Mouse (Mus musculus): Measurements from ENCODE around the gene Pik3cd.
A peak's percentile ranks its signal among the peaks of the same experiment; 100 is the strongest.

Pik3cd gene

DNA sequence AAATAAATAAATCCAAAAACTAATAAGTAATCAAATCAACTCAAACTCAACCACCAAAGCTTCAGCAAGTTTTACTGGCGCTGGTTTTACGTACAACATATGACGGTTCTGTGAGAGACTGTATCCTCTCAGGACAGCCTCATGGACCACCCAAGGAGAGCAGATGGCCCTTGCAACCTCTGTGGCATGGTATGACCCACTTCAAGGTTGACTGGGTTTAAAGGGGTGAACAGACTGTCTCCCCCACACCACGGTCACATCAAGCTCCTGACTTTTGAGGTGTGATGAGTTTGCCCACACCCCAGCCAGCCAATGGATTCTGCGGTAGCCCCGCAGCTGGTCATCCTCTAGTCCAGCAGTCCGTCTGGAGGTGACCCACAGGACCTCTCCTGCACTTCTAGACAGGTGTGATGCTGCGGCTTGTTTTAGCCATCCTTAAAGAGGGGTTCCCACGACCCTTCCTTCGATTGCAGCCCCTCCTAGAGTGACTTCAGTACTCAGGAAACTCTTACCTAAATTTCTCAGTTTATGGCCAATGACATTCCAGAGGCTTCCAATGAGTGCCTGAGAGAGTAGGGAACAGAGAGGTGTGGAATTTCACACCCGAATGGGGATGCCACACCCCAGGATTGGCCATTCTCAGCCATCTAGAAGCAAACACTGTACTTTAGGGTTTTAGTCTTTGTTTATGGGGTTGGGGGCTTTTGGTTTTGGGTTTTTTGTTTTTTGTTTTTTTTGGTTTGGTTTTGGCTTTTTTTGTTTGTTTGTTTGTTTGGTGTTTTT, 17.3 kb downstream of the Pik3cd start:
- Histone ChIP-seq H3K27me3 (ENCODE audit: control insufficient read depth, insufficient read depth, low read length, poor library complexity, severe bottlenecking) (no peaks in the 10 kb centered on the region), H3K36me3 (ENCODE audit: control insufficient read depth, insufficient read depth, low read length, poor library complexity, severe bottlenecking) (peaks cover 6% of the 10 kb centered on the region)
- DNase-seq (ENCODE audit: low read depth, low spot score) = no peak

- Histone ChIP-seq H3K36me3 (ENCODE audit: control insufficient read depth, insufficient read depth, low read length, poor library complexity, severe bottlenecking) (peaks cover 10% of the 10 kb centered on the region), H3K27me3 (ENCODE audit: control insufficient read depth, insufficient read depth, low read length, poor library complexity, severe bottlenecking) (no peaks in the 10 kb centered on the region)
- no peak for DNase-seq (ENCODE audit: low read depth, low spot score)
These were observed 18.5 kb downstream of the Pik3cd start for GRCm38 (mm10) chr4:149683875-149684274.

DNA sequence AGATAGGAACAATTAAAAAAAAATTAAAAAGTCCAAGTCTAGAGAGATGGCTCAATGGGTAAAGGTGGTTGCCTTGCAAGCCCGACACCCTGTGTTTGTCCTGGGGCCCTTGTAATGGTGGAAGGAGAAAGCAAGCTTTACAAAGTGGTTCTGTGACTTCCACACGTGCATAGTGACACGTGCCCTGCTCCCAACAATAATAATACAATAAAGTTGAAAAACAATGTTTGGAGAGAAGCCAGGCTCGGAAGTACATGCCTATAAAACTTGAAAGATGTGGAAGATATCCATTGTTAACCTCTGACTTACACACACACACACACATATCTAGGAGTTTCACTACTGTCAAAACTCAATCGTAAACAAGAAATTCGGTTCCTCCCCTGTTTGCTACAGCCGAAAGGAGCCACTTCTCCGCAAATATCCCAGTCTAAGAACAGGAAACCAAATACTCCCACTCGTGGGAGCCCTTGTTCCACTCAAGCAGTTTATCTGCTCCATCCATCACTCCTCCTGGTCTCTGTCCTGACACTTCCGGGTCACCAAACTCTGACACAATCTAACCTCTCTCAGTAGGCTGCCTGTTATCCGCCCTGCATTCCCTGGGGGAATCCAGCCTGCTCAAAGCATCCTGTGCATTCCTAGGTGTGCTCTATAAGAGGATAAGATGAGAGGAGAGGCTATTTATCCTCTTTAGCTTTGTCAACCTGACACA, 23.2 kb downstream of the Pik3cd start:
- no peak for DNase-seq (ENCODE audit: low read depth, low spot score)
- peaks cover 13% of the 10 kb centered on the region for H3K36me3 ChIP-seq (ENCODE audit: control insufficient read depth, insufficient read depth, low read length, poor library complexity, severe bottlenecking)
- no peaks in the 10 kb centered on the region for H3K27me3 ChIP-seq (ENCODE audit: control insufficient read depth, insufficient read depth, low read length, poor library complexity, severe bottlenecking)

DNA sequence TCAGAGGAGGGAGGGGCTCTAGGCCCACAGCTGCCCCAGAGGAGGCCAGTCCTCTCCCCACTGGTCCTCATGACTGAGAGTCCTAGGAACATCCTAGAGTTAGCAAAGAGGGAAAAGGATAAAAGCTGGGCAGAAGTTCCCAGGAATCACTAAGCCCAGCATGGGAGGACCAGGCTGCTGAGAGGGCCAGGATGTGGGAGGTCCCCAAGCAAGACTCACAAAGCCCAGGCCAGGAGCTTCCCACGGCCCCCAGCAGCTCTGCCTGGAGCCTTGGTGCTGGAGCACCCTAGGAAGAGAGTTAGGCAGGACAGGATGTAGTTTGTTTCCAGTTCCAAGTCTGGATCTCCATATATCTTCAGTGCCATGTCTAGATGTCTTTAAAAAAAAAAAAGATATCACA, 24.4 kb downstream of the Pik3cd start:
- no peak for DNase-seq (ENCODE audit: low read depth, low spot score)
- H3K36me3 ChIP-seq (ENCODE audit: control insufficient read depth, insufficient read depth, low read length, poor library complexity, severe bottlenecking) = peaks cover 15% of the 10 kb centered on the region
- no peaks in the 10 kb centered on the region for H3K27me3 ChIP-seq (ENCODE audit: control insufficient read depth, insufficient read depth, low read length, poor library complexity, severe bottlenecking)

DNA sequence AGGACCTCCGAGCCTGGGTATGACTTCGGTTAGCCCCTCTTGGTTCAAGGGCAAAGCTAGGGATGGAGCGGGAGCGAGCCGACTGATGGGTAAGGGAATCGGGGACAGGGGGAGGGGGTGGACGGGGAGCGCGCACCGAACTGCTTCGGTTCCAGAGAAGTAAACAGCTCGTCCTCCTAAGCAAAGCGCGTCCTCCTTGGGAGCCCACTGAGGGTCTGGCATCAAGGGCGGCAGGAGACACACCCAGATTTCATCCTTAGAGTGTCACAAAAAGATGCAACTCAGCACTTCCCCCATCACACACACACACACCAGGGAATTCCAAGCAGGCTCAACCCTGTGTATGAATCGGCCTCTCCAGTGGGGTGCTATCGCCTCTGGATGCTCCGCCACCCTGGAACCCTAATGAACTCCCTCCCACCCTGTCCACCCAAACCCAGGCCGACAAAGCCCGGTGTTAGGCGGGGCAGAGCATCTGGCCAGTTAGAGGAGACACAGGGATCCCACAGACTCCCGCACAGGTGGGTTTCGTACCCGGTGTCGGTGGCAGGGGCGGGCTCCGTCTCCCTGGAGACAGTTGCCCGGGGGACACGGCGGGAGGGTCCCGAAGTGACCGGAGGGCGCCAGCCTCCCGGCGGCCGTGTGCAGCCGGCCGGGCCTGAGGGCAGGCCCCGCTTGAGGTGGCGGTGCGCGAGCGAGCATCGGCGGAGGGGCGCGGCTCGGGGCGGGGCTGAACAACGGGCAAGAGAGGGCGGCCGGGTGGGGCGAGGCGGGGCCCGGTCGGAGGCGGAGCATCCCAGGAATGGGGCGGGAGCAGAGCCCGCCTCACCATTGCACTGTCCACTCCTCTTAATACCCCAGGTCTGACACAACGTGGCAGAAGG, 26.8 kb downstream of the Pik3cd start:
- DNase-seq (ENCODE audit: low read depth, low spot score) = no peak
- Histone ChIP-seq H3K27me3 (ENCODE audit: control insufficient read depth, insufficient read depth, low read length, poor library complexity, severe bottlenecking) (no peaks in the 10 kb centered on the region), H3K36me3 (ENCODE audit: control insufficient read depth, insufficient read depth, low read length, poor library complexity, severe bottlenecking) (peaks cover 15% of the 10 kb centered on the region)

DNA sequence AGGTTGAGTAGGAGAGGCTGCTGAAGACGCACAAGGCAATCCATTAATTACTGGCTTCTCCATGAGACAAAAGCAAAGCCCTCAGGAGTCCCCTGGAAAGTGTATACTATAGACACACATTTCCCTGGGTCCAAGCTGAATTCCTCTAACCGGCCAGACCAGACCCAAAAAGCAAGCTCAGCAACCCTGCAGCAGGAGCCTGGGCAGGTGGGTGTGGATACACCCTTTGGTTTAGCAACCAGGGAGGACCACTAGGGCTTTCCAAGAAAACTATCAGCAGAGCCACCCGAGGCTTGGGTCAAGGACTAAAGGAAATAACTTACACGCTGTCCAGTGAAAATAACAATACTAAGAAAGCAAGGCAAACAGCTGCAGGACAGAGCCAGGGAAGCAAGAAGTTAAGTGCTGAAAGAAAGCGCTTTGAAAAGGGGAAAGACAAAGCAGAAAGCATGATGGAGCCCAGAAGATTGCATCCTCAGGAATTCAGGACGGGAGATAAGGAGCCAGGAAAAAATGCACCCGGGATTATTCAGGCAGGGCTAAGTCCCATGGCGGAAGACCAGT, 27.5 kb downstream of the Pik3cd start:
- no peak for DNase-seq (ENCODE audit: low read depth, low spot score)
- peaks cover 15% of the 10 kb centered on the region for H3K36me3 ChIP-seq (ENCODE audit: control insufficient read depth, insufficient read depth, low read length, poor library complexity, severe bottlenecking)
- no peaks in the 10 kb centered on the region for H3K27me3 ChIP-seq (ENCODE audit: control insufficient read depth, insufficient read depth, low read length, poor library complexity, severe bottlenecking)

DNA sequence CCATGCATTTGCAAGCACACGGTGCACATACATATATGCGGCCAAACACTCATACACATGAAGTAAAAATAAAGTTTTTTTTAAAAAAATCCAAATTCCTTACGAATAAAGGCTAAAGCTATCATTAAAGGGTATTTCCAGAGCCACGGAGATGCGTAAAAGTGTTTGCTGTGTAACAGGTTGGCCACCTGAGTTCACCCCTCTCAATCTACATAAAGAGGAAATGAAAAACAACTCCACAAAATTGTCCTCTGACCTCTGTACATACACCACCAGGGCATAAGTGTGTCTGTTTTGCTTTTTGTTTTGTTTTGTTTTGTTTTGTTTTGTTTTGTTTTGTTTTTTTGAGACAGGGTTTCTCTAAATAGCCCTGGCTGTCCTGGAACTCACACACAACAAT, 29.6 kb downstream of the Pik3cd start:
- peak; percentile 57 for DNase-seq (ENCODE audit: low read depth, low spot score)
- Histone ChIP-seq H3K36me3 (ENCODE audit: control insufficient read depth, insufficient read depth, low read length, poor library complexity, severe bottlenecking) (peaks cover 12% of the 10 kb centered on the region), H3K27me3 (ENCODE audit: control insufficient read depth, insufficient read depth, low read length, poor library complexity, severe bottlenecking) (no peaks in the 10 kb centered on the region)

DNA sequence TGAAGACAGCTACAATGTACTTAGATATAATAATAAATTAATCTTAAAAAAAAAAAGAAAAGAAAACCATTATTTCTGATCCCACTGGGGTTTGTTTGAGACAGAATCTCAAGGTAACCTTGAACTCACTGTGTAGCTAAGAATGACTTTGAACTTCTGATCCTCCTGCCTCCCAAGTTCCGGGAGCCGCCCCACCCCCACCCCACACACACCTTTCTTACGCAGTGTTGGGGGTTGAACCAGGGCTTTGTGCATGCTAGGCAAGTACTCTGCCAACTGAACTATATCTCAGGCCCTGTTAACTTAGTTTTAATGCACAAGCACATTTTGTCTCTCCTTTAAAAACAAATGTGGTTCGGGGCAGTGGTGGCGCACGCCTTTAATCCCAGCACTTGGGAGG, 31.2 kb downstream of the Pik3cd start:
- Histone ChIP-seq H3K27me3 (ENCODE audit: control insufficient read depth, insufficient read depth, low read length, poor library complexity, severe bottlenecking) (no peaks in the 10 kb centered on the region), H3K36me3 (ENCODE audit: control insufficient read depth, insufficient read depth, low read length, poor library complexity, severe bottlenecking) (peaks cover 11% of the 10 kb centered on the region)
- no peak for DNase-seq (ENCODE audit: low read depth, low spot score)

DNA sequence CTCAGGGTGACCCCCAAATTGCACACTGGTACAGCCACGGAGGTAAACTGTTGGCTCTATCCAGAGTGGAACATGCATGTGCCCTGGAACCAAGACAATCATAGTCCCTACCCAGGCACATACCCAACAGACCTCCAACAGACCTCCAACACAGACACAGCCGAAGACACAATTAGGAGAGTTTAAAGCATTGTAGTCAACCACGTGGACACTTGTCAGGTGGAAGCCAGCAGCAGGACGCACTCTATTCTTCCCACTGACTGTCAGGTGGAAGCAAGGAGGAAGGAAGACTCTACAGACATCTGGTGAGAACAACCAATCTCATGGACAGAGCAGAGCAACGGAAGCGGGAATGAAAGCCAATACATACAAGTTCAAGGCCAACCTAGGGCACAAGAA, 36.7 kb downstream of the Pik3cd start:
- no peak for DNase-seq (ENCODE audit: low read depth, low spot score)
- no peaks in the 10 kb centered on the region for H3K27me3 ChIP-seq (ENCODE audit: control insufficient read depth, insufficient read depth, low read length, poor library complexity, severe bottlenecking)

DNA sequence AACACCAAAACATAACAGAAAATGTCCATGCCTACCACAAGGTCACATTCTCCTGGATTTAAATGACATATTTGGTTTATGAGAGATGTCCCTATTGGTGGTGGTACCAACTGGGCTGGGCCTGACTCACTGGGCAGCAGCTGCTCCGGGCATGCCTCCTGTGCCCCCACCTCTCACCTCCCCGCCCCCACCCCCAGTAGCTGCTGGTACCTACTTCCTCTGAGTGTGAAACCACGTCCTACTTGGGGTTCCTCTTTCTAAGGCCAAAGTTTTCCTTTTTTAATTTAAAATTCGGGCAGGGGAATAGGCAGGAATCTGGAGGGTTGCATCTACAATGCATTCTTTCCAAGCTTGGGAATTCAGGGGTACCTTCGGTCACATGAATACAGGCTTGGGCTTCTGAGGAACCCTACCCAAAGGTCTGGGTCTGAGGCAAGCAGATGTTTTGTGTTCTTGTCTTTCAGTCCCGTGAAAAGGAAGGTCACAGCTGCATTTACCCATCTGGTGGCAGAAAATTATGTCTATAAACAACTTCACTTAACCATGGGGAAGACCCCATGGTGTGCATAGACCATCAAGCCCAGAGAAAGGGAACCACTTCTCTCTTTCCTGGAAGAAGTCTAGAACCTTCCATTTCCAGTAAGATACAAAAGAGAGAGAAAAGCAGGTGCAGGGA, 37.2 kb downstream of the Pik3cd start:
- Histone ChIP-seq H3K27me3 (ENCODE audit: control insufficient read depth, insufficient read depth, low read length, poor library complexity, severe bottlenecking) (no peaks in the 10 kb centered on the region), H3K36me3 (ENCODE audit: control insufficient read depth, insufficient read depth, low read length, poor library complexity, severe bottlenecking) (peaks cover 6% of the 10 kb centered on the region)
- DNase-seq (ENCODE audit: low read depth, low spot score) = peak; percentile 75

More for the DNA sequence above, 36.7 kb downstream of the Pik3cd start:
- H3K36me3 ChIP-seq (ENCODE audit: control insufficient read depth, insufficient read depth, low read length, poor library complexity, severe bottlenecking) = peaks cover 8% of the 10 kb centered on the region

DNA sequence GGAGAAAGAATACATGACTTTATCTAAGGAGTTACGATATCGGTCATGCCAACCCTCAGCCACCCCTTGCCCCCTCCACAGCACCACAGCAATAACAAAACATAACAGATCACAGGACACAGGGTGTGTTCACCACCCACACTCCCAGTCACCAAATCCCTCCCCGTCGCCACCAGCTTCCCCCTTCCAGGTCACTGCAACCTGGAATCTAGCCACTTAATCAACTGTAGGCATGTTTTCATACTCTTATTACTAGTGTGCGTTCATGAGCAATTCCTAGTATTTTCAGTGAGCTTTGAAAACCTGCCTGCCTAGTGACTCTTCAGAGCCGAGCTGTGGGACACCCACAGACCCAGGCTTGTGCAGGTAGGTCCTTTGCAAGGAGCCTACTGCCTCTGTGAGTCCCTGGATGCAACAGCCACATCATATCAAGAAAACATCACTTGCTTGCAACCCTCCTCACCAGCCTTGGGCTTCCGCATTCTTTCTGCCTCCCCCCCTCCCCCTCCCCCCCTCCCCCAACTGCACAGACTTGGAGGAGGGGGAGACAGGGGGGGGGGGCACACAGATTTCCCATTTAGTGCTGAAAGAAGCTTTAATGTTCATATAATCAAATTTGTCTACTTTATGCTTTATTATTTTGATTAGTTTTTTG, 38.4 kb downstream of the Pik3cd start:
- DNase-seq (ENCODE audit: low read depth, low spot score) = no peak
- Histone ChIP-seq H3K36me3 (ENCODE audit: control insufficient read depth, insufficient read depth, low read length, poor library complexity, severe bottlenecking) (peaks cover 13% of the 10 kb centered on the region), H3K27me3 (ENCODE audit: control insufficient read depth, insufficient read depth, low read length, poor library complexity, severe bottlenecking) (no peaks in the 10 kb centered on the region)

- H3K27me3 ChIP-seq (ENCODE audit: control insufficient read depth, insufficient read depth, low read length, poor library complexity, severe bottlenecking) = no peaks in the 10 kb centered on the region
- no peak for DNase-seq (ENCODE audit: low read depth, low spot score)
- peaks cover 14% of the 10 kb centered on the region for H3K36me3 ChIP-seq (ENCODE audit: control insufficient read depth, insufficient read depth, low read length, poor library complexity, severe bottlenecking)
These were observed 40.3 kb downstream of the Pik3cd start for GRCm38 (mm10) chr4:149661967-149662589.

- peaks cover 17% of the 10 kb centered on the region for H3K36me3 ChIP-seq (ENCODE audit: control insufficient read depth, insufficient read depth, low read length, poor library complexity, severe bottlenecking)
- DNase-seq (ENCODE audit: low read depth, low spot score) = no peak
- H3K27me3 ChIP-seq (ENCODE audit: control insufficient read depth, insufficient read depth, low read length, poor library complexity, severe bottlenecking) = no peaks in the 10 kb centered on the region
These were observed 41.8 kb downstream of the Pik3cd start for GRCm38 (mm10) chr4:149660598-149660997.
